Mouse (Mus musculus) limb, embryonic 15.5 days (tissue): ENCODE measurements at regions not wholly inside any gene's neighbourhood (a gene's known extent, or its start where the extent isn't known, plus 50 kb on each side); places are given as distances from the start of the nearest gene placed in this dataset.

Source experiments
- ATAC-seq: fragments of 200-750 bp; cut with Nextera tagmentation; 2 replicates; pipeline ENCODE4 v1.8.0; 2017; ENCODE audit warnings: low read depth, moderate TSS enrichment; ENCODE audit not compliant: insufficient number of reproducible peaks, low FRiP score, low TSS enrichment
- H3K27ac ChIP-seq: fragments of 300-500 bp; sonication (generic); 2 replicates; pipeline ENCODE4 v1.5.1; 2015; ENCODE audit warnings: moderate library complexity, mild to moderate bottlenecking, inconsistent platforms
- H3K27me3 ChIP-seq: fragments of 300-500 bp; sonication (generic); 2 replicates; pipeline ENCODE4 v1.6.1; 2015; ENCODE audit warnings: inconsistent platforms
- H3K36me3 ChIP-seq: fragments of 300-500 bp; sonication (generic); 2 replicates; pipeline ENCODE4 v1.6.1; 2015; ENCODE audit warnings: inconsistent platforms
- H3K4me1 ChIP-seq: fragments of 300-500 bp; sonication (generic); 2 replicates; pipeline ENCODE4 v1.6.1; 2015; ENCODE audit warnings: inconsistent platforms
- H3K4me2 ChIP-seq: fragments of 300-500 bp; sonication (generic); 2 replicates; pipeline ENCODE4 v1.6.1; 2015; ENCODE audit warnings: mild to moderate bottlenecking, inconsistent platforms
- H3K4me3 ChIP-seq: fragments of 300-500 bp; sonication (generic); 2 replicates; pipeline ENCODE4 v1.5.1; 2015; ENCODE audit warnings: mild to moderate bottlenecking, inconsistent platforms
- H3K9ac ChIP-seq: fragments of 300-500 bp; sonication (generic); 2 replicates; pipeline ENCODE4 v1.6.1; 2015; ENCODE audit warnings: inconsistent platforms
- H3K9me3 ChIP-seq: fragments of 300-500 bp; sonication (generic); 2 replicates; pipeline ENCODE4 v1.6.1; 2016; ENCODE audit warnings: inconsistent platforms
- WGBS: fragments of 180-500 bp; shearing (Covaris S2); methylation state at CpG from one replicate; pipeline ENCODE4 v1.1.7; 2015; 5-methylcytosine and 5-hydroxymethylcytosine counted together

GRCm38 (mm10) chr3:157743000-157743399, 176.3 kb downstream of the Ptger3 start:
- H3K4me3 ChIP-seq, result no peak overlapping the region
- no peak overlapping the region for H3K4me2 ChIP-seq
- no peaks in the 10 kb centered on the region for H3K36me3 ChIP-seq
- no peak for ATAC-seq
- no peaks in the 10 kb centered on the region for H3K9me3 ChIP-seq
- H3K4me1 ChIP-seq, result no peaks in the 10 kb centered on the region
- H3K27ac ChIP-seq, result no peak overlapping the region
- H3K9ac ChIP-seq, result no peak overlapping the region
- 79% methylated on average over 1 of the region's 1 CpGs for WGBS
- no peaks in the 10 kb centered on the region for H3K27me3 ChIP-seq

GRCm38 (mm10) chr3:157739628-157740294, 173.1 kb downstream of the Ptger3 start:
- Histone ChIP-seq H3K4me3 (no peak overlapping the region), H3K27ac (no peak overlapping the region), H3K27me3 (no peaks in the 10 kb centered on the region), H3K36me3 (no peaks in the 10 kb centered on the region), H3K4me2 (no peak overlapping the region), H3K9me3 (no peaks in the 10 kb centered on the region), H3K4me1 (no peaks in the 10 kb centered on the region), H3K9ac (no peak overlapping the region)
- WGBS, result 70% methylated on average over 1 of the region's 1 CpGs
- ATAC-seq, result no peak

- Histone ChIP-seq H3K27ac (no peak overlapping the region), H3K36me3 (no peaks in the 10 kb centered on the region), H3K4me2 (no peak overlapping the region), H3K27me3 (no peaks in the 10 kb centered on the region), H3K4me3 (no peak overlapping the region), H3K9ac (no peak overlapping the region), H3K9me3 (no peaks in the 10 kb centered on the region), H3K4me1 (no peaks in the 10 kb centered on the region)
- WGBS, result 52% methylated on average over 4 of the region's 4 CpGs
- ATAC-seq, result no peak
Observed at GRCm38 (mm10) chr3:157732136-157732940, 165.6 kb downstream of the Ptger3 start.

- 69% methylated on average over 1 of the region's 1 CpGs for WGBS
- Histone ChIP-seq H3K9me3 (no peaks in the 10 kb centered on the region), H3K4me1 (no peaks in the 10 kb centered on the region), H3K9ac (no peak overlapping the region), H3K27me3 (no peaks in the 10 kb centered on the region), H3K4me3 (no peak overlapping the region), H3K36me3 (no peaks in the 10 kb centered on the region), H3K4me2 (no peak overlapping the region), H3K27ac (no peak overlapping the region)
- no peak for ATAC-seq
Observed at GRCm38 (mm10) chr3:157729711-157730367, 163.1 kb downstream of the Ptger3 start.

GRCm38 (mm10) chr3:157724542-157724941, 157.8 kb downstream of the Ptger3 start:
- H3K36me3 ChIP-seq, result no peaks in the 10 kb centered on the region
- H3K4me2 ChIP-seq, result no peak overlapping the region
- H3K27ac ChIP-seq, result no peak overlapping the region
- no peak overlapping the region for H3K4me3 ChIP-seq
- no peaks in the 10 kb centered on the region for H3K4me1 ChIP-seq
- WGBS, result 40% methylated on average over 1 of the region's 1 CpGs
- no peak for ATAC-seq
- H3K9ac ChIP-seq, result no peak overlapping the region
- H3K27me3 ChIP-seq, result no peaks in the 10 kb centered on the region
- H3K9me3 ChIP-seq, result no peaks in the 10 kb centered on the region

GRCm38 (mm10) chr3:157723184-157723583, 156.5 kb downstream of the Ptger3 start:
- no peak for ATAC-seq
- no peaks in the 10 kb centered on the region for H3K27me3 ChIP-seq
- no peaks in the 10 kb centered on the region for H3K9me3 ChIP-seq
- no peaks in the 10 kb centered on the region for H3K36me3 ChIP-seq
- no peaks in the 10 kb centered on the region for H3K4me1 ChIP-seq
- H3K4me2 ChIP-seq, result no peak overlapping the region
- no peak overlapping the region for H3K9ac ChIP-seq
- H3K27ac ChIP-seq, result no peak overlapping the region
- H3K4me3 ChIP-seq, result no peak overlapping the region
- WGBS, result 78% methylated on average over 5 of the region's 5 CpGs

- no peak for ATAC-seq
- peaks cover 2% of the 10 kb centered on the region; the same call in 1 of the 2 replicates for H3K27me3 ChIP-seq
- no peak overlapping the region for H3K9ac ChIP-seq
- no peak overlapping the region for H3K27ac ChIP-seq
- no peaks in the 10 kb centered on the region for H3K9me3 ChIP-seq
- no peaks in the 10 kb centered on the region for H3K4me1 ChIP-seq
- WGBS, result 20% methylated on average over 7 of the region's 7 CpGs
- no peaks in the 10 kb centered on the region for H3K36me3 ChIP-seq
- no peak overlapping the region for H3K4me2 ChIP-seq
- H3K4me3 ChIP-seq, result no peak overlapping the region
Observed at GRCm38 (mm10) chr3:157717313-157717921, 150.7 kb downstream of the Ptger3 start.

GRCm38 (mm10) chr3:157714023-157714422, 147.3 kb downstream of the Ptger3 start:
- no peaks in the 10 kb centered on the region for H3K36me3 ChIP-seq
- H3K4me2 ChIP-seq, result no peak overlapping the region
- H3K27ac ChIP-seq, result no peak overlapping the region
- no peak overlapping the region for H3K9ac ChIP-seq
- peaks cover 2% of the 10 kb centered on the region; the same call in 1 of the 2 replicates for H3K27me3 ChIP-seq
- no peaks in the 10 kb centered on the region for H3K9me3 ChIP-seq
- no peak overlapping the region for H3K4me3 ChIP-seq
- WGBS, result 57% methylated on average over 3 of the region's 3 CpGs
- no peak for ATAC-seq
- no peaks in the 10 kb centered on the region for H3K4me1 ChIP-seq

GRCm38 (mm10) chr3:157710790-157711381, 144.2 kb downstream of the Ptger3 start:
- no peak overlapping the region for H3K27ac ChIP-seq
- no peak for ATAC-seq
- no peaks in the 10 kb centered on the region for H3K9me3 ChIP-seq
- H3K27me3 ChIP-seq, result no peaks in the 10 kb centered on the region
- H3K9ac ChIP-seq, result no peak overlapping the region
- no peak overlapping the region for H3K4me3 ChIP-seq
- 78% methylated on average over 1 of the region's 1 CpGs for WGBS
- H3K4me1 ChIP-seq, result no peaks in the 10 kb centered on the region
- H3K36me3 ChIP-seq, result no peaks in the 10 kb centered on the region
- H3K4me2 ChIP-seq, result no peak overlapping the region

- no peaks in the 10 kb centered on the region for H3K9me3 ChIP-seq
- no peak overlapping the region for H3K4me2 ChIP-seq
- no peaks in the 10 kb centered on the region for H3K27me3 ChIP-seq
- H3K4me3 ChIP-seq, result no peak overlapping the region
- no peak overlapping the region for H3K27ac ChIP-seq
- no peaks in the 10 kb centered on the region for H3K4me1 ChIP-seq
- H3K36me3 ChIP-seq, result no peaks in the 10 kb centered on the region
- H3K9ac ChIP-seq, result no peak overlapping the region
- ATAC-seq, result no peak
Observed at GRCm38 (mm10) chr3:157699961-157700360, 133.3 kb downstream of the Ptger3 start.

- Histone ChIP-seq H3K9ac (no peak overlapping the region), H3K27ac (no peak overlapping the region), H3K27me3 (no peaks in the 10 kb centered on the region)
Observed at GRCm38 (mm10) chr3:157698529-157698928, 131.8 kb downstream of the Ptger3 start.

More at GRCm38 (mm10) chr3:157698529-157698928, 131.8 kb downstream of the Ptger3 start:
- Histone ChIP-seq H3K9me3 (no peaks in the 10 kb centered on the region), H3K4me1 (no peaks in the 10 kb centered on the region), H3K4me2 (no peak overlapping the region), H3K4me3 (no peak overlapping the region), H3K36me3 (no peaks in the 10 kb centered on the region)
- 63% methylated on average over 5 of the region's 5 CpGs for WGBS
- ATAC-seq, result no peak
